Mouse (Mus musculus) frontal cortex, adult 2 months (tissue): ENCODE measurements around the gene Cox6a1. TPM values are rescaled to one million over a fixed set of nuclear protein-coding genes. Genes with fewer than 3 reads are reported as not detected.

Source experiments
- DNase-seq, 2 experiments: peaks; one replicate each; pipeline ENCODE4 v3.0.0; 2022; ENCODE audit warnings: low spot score in 1 of 2; ENCODE audit errors: extremely low spot score in 1 of 2
- polyA plus RNA-seq: library from polyadenylated mRNA; depleted of rRNA; stranded (reverse); fragments of >200 nt; gene quantifications from 2 replicates; pipeline ENCODE4 v1.2.3, GENCODE M21; 2012

The Cox6a1 gene
- polyA plus RNA-seq, 1 experiment, result 2,228 TPM

DNA sequence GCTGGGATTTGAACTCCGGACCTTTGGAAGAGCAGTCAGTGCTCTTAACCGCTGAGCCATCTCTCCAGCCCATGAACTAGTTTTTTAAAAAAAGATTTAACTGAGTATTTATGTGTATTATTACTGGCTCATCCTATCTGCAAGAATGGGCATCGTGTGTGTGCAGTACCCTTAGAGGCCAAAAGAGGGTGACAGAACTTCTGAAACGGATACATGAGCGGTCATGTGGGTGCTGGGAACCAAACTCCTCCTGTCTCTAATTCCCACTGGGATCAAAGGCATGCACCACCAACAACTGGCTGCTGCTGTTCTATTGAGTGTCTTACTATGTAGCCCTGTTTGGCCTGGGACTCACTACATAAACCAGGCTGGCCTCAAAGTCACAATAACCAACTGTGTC, 2.6 kb upstream of the Cox6a1 start:
- DNase-seq, result no peak

DNA sequence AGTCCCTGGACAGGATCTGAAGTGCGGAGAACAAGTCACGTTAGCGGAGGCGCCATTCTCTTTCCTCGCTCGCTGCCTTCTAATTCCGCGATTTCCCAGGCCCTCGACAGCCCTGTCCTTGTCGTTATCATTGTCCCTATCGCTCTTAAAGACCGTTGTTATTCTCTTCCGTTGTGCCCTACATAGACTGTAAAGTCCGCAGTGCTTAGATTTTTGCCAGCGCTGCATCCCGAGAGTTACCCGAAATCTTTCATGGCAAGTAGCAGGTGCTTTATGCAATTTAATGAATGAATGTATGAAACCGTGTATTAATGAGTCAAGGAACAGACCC, 409 bp upstream of the Cox6a1 start:
- no peak for DNase-seq

DNA sequence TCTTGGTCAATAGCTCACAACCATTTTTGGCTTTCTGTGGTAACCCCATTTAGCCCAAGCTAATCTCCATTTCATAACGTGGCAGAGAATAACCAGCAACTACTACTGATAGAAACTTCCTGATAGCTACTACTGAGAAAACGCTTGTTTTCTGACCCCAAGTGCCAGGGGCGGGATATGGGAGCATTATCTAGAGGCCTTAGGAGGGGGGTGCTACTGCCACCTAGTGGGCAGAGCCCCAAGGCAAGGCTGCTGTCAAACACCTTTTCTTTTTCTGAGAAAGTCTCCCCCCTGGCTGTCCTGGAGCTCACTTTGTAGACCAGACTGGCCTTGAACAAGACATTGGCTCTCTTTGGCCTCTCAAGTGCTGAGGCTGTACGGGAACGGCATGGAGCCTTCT, 1.2 kb downstream of the Cox6a1 start:
- peak; percentile 34 to 87 for DNase-seq

DNA sequence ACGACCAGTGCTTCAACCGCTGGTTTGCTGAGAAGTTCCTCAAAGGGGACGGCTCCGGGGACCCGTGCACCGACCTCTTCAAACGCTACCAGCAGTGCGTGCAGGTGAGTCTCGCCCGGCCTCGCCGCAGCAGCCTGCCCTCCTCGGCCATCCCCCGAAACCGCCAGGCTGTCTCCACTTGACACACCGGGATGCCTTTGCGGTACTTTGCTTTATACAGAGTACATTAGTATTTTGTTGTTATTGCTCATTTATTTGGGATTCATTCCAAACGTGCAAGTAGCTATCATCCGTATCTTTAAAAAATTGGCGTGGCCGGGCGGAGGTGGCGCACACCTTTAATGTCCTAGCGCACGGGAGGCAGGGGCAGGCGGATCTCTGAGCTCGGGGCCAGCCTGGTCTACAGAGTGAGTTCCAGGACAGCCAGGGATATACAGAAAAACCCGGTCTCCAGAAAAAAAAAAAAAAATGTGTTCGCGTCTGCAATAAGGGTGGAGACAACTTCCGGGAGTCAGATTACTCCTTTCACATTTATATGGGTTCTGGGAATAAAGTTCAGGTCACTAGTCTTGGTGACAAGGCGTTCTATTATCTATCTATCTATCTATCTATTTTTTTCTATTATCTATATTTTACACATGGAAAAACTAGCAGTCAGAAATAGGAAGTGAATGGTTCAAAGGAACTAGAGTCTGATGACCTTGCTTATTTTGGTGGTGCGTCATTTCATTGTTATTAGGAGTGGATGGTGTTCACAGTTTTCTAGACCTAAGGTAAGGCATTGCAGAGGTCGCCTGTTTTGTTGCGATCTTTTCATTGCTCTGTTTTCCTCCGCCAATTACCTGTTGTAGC, 7.2 kb downstream of the Cox6a1 start:
- DNase-seq, result no peak

DNA sequence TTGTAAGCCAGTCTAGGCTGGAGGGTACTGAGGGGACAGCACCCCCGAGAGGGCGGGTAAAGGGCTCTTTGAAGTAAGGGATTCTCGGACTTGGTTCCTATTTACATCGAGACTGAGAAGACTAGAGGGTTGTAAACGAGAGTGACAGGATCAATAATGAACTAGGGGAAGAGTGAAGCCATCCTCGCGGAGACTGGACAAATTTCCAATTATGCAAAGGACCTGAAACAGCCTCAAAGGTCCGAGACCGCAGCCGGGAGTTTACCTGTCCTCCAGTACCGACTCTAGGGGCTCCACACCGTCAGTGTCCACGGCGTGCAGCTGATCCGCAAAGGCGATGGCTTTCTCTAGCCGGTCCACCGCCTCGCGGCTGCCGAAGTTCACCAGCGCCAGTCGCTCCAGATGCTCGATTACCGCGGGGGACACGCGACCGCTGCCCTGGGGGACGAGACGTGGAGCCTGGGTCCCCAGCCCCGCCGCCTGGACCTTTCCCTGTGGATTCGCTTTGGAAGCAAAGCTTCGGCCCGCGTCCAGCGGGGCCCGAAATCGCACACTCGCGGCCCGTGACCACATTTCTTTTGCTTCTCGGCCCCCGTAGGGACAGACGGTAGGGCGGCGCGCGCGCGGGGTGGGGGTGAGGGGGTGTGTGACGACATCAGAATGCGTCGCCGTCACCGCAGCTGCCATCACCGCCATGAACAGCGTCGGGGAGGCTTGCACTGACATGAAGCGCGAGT, 8.0 kb downstream of the Cox6a1 start, which contains the start of the genes Gatc and Triap1:
Gene Gatc (minus strand): TSS at position 602 of the 737 bp plus-strand sequence.
Gene Triap1 (plus strand): TSS at position 649 of the 737 bp plus-strand sequence.
- DNase-seq, result peak; percentile 63 to 90

DNA sequence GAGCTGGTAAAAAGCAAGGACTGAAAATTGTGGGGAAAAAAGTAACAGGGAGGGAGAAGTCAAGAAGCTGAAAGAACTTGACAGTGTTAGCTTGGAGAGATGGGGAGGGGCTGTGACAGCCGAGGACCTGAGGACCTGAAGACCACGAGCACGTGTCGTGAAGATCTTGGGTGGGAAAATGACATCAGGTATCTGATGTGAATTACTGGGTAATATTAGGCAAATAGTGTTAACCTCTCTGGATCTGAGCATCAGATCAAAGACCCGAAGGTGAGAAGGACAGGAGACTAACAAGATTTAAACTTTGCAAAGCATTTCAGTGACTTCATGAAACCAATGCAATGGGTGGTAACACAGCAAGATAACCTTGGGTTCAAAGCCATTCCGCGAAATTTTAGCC, 8.8 kb downstream of the Cox6a1 start:
- no peak for DNase-seq

DNA sequence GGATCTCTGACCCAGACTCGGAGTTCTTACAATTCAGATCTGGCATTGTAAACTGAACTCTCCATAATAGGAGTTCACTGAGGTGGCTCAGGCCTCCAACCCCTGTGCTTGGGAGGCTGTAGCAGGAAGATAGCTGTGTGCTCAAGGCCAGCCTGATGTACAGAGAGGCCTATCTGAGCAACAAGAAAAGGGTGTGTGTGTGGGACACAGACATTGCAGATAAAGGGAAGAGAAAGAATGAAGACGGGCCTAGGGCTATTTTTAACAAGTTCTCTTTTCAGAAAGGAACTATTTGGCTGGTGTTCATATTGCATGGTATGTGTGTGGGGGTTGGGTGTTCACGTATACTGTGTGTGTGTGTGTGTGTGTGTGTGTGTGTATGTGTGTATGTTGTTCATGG, 15.2 kb downstream of the Cox6a1 start:
- DNase-seq, result no peak

DNA sequence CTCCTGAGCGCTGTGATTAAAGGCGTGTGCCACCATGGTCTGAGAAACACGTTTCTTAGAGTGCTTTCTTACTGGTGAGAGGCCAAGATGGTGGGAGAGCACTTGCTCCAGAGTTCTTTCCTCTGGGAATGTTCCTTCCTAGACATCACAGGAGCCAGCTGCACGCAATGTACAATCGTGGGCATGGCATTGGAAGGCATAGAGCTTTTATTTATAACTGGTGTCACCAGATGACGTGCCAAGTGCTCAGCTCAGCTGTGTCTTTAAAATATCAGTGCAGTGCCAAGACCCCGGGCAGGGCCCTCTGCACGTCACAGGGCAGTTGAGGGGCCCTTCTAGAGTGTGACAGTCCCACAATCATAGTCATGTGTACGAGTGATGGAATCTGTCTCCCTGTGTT, 17.8 kb downstream of the Cox6a1 start:
- DNase-seq, result no peak

DNA sequence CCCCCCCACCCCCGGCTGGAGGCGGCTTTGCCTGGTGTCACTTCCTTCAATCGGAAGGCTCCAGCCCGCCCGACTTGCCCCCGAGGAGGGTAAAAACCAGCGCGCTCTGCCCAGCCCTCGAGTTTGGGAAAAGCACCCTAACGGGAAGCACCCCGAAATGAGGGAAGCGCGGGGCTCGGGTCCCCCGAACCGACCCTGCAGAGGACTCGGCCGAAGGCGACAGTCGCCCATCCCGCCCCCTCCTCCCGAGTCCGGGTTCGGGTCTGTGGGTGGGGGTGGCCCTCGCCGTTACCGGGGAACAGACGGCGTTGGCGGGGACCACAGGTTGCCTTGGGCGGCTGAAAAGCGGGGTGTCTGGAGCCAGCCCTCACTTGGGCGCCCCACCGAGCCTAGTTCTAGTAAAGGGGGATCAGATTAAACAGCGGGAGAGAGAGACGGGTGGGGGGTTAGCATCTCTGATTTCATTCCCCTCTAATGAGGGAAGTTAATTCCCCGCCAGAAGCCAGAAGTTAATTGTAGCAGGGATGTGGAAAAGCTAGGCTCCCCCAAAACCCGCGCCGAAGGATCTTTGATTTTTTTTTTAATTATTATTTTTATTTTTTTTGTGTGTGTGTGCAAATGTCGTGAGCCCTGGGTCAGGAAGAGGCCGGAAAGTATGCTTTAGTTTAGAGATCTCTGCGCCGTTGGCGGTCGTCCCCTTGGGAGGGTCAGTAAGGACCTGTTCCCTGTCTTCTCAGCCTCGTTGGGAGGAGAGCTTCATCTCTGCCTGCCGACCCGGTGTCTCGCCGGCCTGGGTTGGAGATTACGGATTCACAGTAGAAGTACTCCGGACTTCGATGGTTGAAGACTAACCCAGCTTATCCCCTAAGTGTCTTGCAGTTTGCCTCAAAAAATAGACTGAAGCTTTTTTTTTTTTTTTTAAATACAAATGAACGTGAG, 20.9 kb downstream of the Cox6a1 start:
- DNase-seq, result no peak

DNA sequence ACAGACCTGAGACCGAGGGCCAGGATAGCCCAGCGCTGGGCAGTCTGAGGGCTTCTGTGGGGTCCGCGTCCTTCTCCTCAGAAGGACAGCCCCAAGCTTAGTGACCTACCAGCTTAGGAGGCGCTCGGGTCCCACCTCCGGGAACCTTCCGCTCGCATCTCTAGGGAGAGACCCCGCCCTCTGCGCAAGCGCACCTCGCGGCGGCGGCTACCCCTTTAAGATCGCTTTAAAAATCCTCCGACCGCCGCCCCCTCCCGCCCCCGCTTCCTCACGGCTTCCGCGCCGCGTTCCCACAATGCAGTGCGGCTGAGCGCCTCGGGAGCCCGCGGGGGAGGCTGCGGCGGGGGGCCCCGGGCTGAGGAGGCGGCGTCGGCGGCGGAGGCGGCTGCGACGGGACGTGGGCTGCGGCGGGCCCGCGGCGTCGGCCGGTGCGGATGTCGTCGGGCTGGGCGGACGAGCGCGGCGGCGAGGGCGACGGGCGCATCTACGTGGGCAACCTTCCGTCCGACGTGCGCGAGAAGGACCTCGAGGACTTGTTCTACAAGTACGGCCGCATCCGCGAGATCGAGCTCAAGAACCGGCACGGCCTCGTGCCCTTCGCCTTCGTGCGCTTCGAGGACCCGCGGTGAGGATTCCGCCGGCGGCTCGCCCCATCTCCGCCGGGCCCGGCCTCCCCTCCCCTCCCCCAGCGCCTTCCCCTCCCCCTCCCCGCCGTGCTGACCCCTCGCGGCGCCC, 21.7 kb downstream of the Cox6a1 start, which contains the start of gene Srsf9:
Gene Srsf9 (plus strand): TSS at position 303 of the 735 bp plus-strand sequence.
- DNase-seq, result peak; percentile 89 to 96

DNA sequence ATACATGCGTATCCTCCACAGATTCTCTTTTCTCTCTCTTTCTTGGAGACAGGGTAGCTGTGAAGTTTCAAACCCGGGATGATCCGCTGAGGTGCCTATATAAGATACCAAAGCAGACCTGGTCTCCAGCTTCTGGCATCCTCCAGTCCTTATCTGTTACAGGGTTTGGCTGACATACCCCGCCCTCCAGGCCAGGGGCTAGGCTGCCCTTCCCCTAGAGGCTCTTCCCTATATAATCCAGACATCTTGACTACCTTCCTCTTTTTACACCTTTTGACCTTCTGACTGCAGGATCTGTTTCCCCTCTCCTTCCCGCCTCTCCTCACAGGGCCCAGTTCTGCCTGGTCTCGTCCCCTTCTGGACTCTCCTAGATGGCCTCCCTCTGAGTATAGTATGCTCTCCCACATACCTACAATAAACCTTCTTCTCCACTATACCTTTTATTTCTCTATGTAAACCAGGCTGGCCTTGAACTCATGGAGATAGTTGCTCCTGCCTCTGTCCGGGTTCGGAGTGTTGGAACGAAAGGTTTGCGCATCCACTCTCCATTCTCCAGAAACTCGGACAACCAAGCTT, 22.4 kb downstream of the Cox6a1 start:
- DNase-seq, result no peak

DNA sequence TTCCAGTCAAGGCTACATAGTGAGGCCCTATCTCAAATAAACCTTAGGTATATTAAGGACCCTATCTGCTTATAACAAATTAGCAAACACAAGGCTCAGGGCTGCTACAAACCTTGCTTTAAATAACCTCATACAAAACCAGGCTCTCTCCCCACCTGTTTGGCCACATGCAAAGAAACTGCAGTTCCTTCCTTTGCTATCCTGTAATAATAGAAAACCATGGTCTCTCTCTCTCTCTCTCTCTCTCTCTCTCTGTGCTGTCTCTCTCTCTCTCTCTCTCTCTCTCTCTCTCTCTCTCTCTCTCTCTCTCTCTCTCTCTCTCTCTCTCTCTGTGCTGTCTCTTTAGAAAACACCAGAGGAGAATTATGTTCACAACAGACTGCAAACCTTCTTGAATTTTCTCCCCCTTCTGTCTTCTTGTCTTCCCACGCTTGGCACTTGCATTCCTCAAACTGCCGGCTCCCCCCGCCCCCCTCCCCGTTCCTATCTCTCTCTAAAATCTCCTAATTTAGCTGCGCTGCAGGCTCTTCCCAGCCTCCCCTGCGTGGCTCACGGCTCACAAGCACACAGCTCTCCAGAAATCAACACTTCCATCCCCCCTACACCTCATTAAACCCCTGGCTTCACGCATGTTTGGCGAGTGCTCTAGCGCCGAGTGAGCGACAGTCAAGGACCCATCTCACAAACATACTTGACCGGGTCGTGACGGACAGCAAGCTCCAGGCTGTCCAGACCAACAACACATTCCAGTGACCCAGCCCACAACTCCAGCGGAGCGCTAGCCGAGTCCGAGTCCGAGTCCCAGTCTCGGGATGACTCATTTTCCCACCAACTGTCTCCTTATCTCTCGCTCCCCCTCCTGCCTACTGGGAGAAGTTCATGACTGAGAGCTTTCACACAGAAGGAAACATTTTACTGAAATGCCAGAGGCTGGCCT, 29.5 kb downstream of the Cox6a1 start:
- peak; percentile 83 to 88 for DNase-seq

DNA sequence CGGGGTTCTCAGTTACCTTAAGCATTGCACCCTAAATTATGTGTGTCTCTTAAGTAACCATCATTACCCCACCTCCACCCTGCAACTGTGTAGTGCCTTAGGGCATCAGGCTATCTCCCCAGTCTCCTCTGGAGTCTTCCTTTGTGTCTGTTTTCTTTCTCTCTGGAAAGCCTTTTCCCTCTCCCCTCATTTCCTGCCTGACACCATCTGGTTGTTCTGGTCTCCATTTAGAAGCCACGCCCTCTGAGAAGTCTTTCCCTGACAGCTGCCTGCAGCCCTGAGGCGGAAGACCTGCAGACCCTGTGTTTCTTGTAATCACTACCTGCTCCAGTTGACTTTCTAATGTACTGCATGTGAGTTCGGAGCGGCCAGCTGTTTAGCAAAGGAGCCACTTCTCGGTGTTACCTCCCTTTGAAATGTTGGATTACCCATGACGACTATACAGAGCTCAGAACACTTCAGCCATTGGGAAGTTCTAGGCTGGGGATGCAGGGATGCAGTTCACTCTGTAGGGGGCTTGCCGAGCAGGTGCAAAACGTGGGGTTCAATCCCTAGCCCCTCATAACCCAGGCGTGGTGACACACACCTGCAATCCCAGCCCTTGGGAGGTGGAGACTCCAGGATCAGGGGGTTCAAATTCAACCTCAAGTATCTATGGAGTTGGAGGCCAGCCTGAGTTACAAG, 31.0 kb downstream of the Cox6a1 start:
- no peak for DNase-seq

DNA sequence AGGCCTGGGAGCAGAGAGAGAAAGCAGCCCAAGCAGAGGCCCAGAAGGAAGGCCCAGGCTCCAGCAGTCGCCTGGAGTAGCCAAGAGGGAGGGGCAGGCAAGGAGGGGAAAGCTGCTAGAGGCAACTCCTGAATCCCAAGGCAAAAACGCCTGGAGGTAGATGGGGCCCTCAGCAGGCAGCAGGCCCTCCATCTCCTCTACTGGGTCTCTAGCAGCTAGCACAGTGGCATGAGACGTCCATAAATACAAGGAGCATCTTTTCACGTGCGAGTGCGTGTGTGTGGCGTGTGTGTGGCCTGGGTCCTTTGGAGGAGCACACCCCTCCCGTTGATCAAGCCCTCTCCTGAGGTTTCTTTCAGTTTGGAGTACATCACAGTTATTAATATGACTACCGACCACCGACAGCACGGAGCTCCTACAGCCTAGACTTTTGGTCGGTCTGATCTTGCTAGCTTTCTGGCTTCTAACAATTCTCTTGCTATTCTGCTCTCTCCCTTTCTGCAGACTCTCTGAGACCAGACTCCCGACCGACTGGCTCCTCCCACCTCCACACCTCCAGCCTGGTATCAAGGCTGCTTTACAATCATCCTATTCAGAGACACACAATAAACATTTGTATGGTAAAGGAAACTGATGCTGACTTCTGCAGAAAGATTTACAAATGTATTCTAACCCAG, 31.7 kb downstream of the Cox6a1 start:
- DNase-seq, result no peak

DNA sequence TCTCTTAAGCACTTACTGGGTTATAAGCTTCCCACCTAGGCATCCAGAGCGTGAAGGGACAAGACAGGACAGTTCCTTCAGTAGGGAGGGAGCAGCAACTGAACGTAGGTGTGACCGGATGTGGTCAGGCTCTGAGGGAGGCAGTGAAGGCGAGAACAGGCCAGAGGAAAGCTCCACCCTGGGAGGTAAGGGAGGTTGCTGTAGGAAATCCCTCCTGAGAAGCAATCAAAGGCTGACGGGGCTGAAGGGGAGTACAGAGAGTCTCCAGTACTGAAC, 35.2 kb downstream of the Cox6a1 start:
- DNase-seq, result no peak

DNA sequence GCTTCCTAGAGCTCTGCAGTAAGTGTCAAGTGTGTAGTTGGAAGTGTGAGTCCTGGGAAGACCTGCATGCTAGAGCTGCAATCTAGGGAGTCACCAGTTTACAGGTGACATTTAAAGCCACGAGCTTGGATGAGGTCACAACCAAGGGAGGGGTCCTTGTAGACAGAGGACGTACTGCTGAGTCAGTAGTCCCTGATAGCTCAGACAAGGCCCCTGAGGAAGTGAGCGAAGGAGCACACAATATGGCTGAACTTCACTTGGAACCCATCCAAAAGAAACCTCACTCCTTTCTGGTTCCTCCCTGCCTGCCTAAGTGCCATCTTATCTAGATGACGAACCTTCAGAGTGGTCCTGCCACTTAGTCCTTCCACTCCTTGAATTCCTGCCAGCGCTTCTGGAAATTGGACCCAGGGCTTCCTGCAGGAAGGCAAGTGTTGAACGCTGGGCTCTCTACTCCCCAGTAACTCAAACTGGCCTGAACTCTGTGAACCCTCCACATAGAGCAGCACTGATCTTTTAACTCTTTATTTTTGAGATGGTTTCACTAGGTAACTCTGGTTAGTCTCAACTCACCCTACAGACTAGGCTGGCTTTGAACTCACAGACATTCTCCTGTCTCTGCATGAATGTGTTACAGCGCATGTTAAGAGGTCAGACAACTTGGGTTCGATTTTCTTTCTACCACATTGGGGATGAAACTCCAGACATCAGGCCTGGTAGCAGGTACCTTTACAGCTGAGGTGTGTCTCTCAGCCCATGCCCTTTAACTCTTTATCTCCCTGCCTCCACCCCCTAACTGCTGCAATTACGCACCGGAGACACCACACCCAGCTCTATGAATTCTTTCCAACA, 35.7 kb downstream of the Cox6a1 start:
- DNase-seq, result no peak

DNA sequence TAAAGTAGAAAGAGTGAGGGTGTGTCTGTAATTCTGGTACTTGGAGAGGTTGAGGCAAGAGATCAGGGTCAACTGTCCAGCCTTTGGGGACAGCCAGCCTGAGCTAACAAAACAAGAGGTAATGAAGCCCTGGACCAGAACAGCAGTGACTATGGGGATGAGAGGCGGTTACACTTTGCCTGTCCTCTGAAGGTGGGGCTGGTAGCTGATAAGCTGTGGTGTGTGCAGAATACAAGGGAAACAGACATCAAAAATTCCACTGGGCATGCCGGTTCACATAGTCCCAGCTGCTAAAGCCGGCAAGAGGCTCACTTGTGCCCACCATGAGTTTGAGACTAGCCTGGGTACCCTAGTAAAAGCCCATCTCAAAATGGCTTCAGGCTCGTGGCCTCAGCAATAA, 36.4 kb downstream of the Cox6a1 start:
- DNase-seq, result no peak
